Mouse (Mus musculus) kidney, adult 9 months (tissue): ENCODE measurements around the gene Rnf227.

Experiments
- DNase-seq: peaks from one replicate; pipeline ENCODE4 v3.0.0; 2022

Rnf227 gene

GRCm38 (mm10) chr11:69331929-69332405, 8.3 kb upstream of the Rnf227 start:
- peak; percentile 64 for DNase-seq

- no peak for DNase-seq
These were observed 7.5 kb upstream of the Rnf227 start for GRCm38 (mm10) chr11:69332713-69333253.

- DNase-seq = no peak
These were observed 6.3 kb upstream of the Rnf227 start for GRCm38 (mm10) chr11:69333922-69334321.

- DNase-seq = no peak
These were observed 5.5 kb upstream of the Rnf227 start for GRCm38 (mm10) chr11:69334796-69335195.

- no peak for DNase-seq
These were observed 6.2 kb downstream of the Rnf227 start for GRCm38 (mm10) chr11:69346441-69346840.

GRCm38 (mm10) chr11:69356544-69356943, 16.3 kb downstream of the Rnf227 start:
- DNase-seq = no peak

- DNase-seq = no peak
These were observed 17.4 kb downstream of the Rnf227 start for GRCm38 (mm10) chr11:69357690-69358089.

- DNase-seq = no peak
These were observed 21.8 kb downstream of the Rnf227 start for GRCm38 (mm10) chr11:69362021-69362420.

GRCm38 (mm10) chr11:69362479-69362878, 22.2 kb downstream of the Rnf227 start:
- peak; percentile 54 for DNase-seq

- peak; percentile 90 for DNase-seq
These were observed 24.1 kb downstream of the Rnf227 start for GRCm38 (mm10) chr11:69364376-69364775.

- DNase-seq = peak; percentile 99
These were observed 24.6 kb downstream of the Rnf227 start for GRCm38 (mm10) chr11:69364910-69365309.

- no peak for DNase-seq
These were observed 25.5 kb downstream of the Rnf227 start for GRCm38 (mm10) chr11:69365722-69366121.

- DNase-seq = peak; percentile 98
These were observed 26.0 kb downstream of the Rnf227 start for GRCm38 (mm10) chr11:69366157-69366854.

- DNase-seq = peak; percentile 64
These were observed 26.8 kb downstream of the Rnf227 start for GRCm38 (mm10) chr11:69366855-69367615.

- DNase-seq = peak; percentile 63
These were observed 27.5 kb downstream of the Rnf227 start for GRCm38 (mm10) chr11:69367616-69368355.

- peak; percentile 38 for DNase-seq
These were observed 28.3 kb downstream of the Rnf227 start for GRCm38 (mm10) chr11:69368356-69369214.

GRCm38 (mm10) chr11:69369215-69369989, 29.1 kb downstream of the Rnf227 start, which contains the start of gene Chd3:
TSS of gene Chd3 (minus strand) at chr11:69369406.
- DNase-seq = no peak

GRCm38 (mm10) chr11:69369990-69370816, 29.9 kb downstream of the Rnf227 start:
- no peak for DNase-seq

GRCm38 (mm10) chr11:69370817-69371215, 30.6 kb downstream of the Rnf227 start:
- DNase-seq = no peak

- no peak for DNase-seq
These were observed 31.3 kb downstream of the Rnf227 start for GRCm38 (mm10) chr11:69371601-69372000.
